Mouse (Mus musculus) neural tube, embryonic 12.5 days (tissue): ENCODE results near the gene Bmp6. TPM values are rescaled to one million over a fixed set of nuclear protein-coding genes. Genes with fewer than 3 reads are reported as not detected.
A peak's percentile ranks its signal among the peaks of the same experiment; 100 is the strongest.

Experiments
- ATAC-seq: fragments of 200-750 bp; cut with Nextera tagmentation; 2 replicates; pipeline ENCODE4 v1.8.0; 2017; ENCODE audit warnings: low read depth, mild to moderate bottlenecking, moderate TSS enrichment, moderate library complexity; ENCODE audit not compliant: low FRiP score
- H3K27ac ChIP-seq: fragments of 300-500 bp; sonication (generic); 2 replicates; pipeline ENCODE4 v1.5.1; 2016
- H3K27me3 ChIP-seq: fragments of 300-500 bp; sonication (generic); replicated peaks from 2 replicates; pipeline ENCODE4 v1.6.1; 2016; ENCODE audit warnings: mild to moderate bottlenecking
- H3K36me3 ChIP-seq: fragments of 300-500 bp; sonication (generic); 2 replicates; pipeline ENCODE4 v1.6.1; 2016; ENCODE audit warnings: mild to moderate bottlenecking
- H3K4me1 ChIP-seq: fragments of 300-500 bp; sonication (generic); 2 replicates; pipeline ENCODE4 v1.6.1; 2016
- H3K4me2 ChIP-seq: fragments of 300-500 bp; sonication (generic); replicated peaks from 2 replicates; pipeline ENCODE4 v1.6.1; 2016; ENCODE audit warnings: mild to moderate bottlenecking
- H3K4me3 ChIP-seq: fragments of 300-500 bp; sonication (generic); 2 replicates; pipeline ENCODE4 v1.5.1; 2016
- H3K9ac ChIP-seq: fragments of 300-500 bp; sonication (generic); 2 replicates; pipeline ENCODE4 v1.6.1; 2016; ENCODE audit warnings: mild to moderate bottlenecking
- H3K9me3 ChIP-seq: fragments of 300-500 bp; sonication (generic); 2 replicates; pipeline ENCODE4 v1.6.1; 2016; ENCODE audit warnings: mild to moderate bottlenecking
- WGBS: fragments of 180-500 bp; shearing (Covaris S2); methylation state at CpG from one replicate; pipeline ENCODE4 v1.1.7; 2016; 5-methylcytosine and 5-hydroxymethylcytosine counted together
- polyA plus RNA-seq: library from polyadenylated mRNA; unstranded; fragments of >200 nt; fragmentation: Nextera tagmentation; extraction: Ambion mirVana; gene quantifications from 2 replicates; pipeline ENCODE4 v1.2.1, GENCODE M21; 2016

Gene Bmp6
- polyA plus RNA-seq, 1 experiment from 2014 or later, result 2.6 TPM

GRCm38 (mm10) chr13:38343202-38343601, 1.7 kb upstream of the Bmp6 start:
- Histone ChIP-seq H3K36me3 (no peaks in the 10 kb centered on the region), H3K27me3 (peaks cover 47% of the 10 kb centered on the region), H3K9ac (no peak overlapping the region), H3K27ac (no peak overlapping the region), H3K4me1 (peaks cover 27% of the 10 kb centered on the region), H3K4me3 (no peak overlapping the region), H3K9me3 (0 out of 2 replicates have a peak, but pooled peaks cover 3% of the 10 kb centered on the region), H3K4me2 (no peak overlapping the region)
- 63% methylated on average over 2 of the region's 2 CpGs for WGBS
- no peak for ATAC-seq

- Histone ChIP-seq H3K27ac (no peak overlapping the region), H3K36me3 (no peaks in the 10 kb centered on the region), H3K4me1 (peaks cover 27% of the 10 kb centered on the region), H3K4me2 (peak overlapping the region; percentile 82), H3K9me3 (no peaks in the 10 kb centered on the region), H3K9ac (peak overlapping the region; percentile 47), H3K4me3 (peak overlapping the region; percentile 39), H3K27me3 (peaks cover 47% of the 10 kb centered on the region)
- peak; percentile 54 for ATAC-seq
- under 1% methylated on average over 32 of the region's 32 CpGs for WGBS
These were observed 519 bp downstream of the Bmp6 start for GRCm38 (mm10) chr13:38345431-38345820.

DNA sequence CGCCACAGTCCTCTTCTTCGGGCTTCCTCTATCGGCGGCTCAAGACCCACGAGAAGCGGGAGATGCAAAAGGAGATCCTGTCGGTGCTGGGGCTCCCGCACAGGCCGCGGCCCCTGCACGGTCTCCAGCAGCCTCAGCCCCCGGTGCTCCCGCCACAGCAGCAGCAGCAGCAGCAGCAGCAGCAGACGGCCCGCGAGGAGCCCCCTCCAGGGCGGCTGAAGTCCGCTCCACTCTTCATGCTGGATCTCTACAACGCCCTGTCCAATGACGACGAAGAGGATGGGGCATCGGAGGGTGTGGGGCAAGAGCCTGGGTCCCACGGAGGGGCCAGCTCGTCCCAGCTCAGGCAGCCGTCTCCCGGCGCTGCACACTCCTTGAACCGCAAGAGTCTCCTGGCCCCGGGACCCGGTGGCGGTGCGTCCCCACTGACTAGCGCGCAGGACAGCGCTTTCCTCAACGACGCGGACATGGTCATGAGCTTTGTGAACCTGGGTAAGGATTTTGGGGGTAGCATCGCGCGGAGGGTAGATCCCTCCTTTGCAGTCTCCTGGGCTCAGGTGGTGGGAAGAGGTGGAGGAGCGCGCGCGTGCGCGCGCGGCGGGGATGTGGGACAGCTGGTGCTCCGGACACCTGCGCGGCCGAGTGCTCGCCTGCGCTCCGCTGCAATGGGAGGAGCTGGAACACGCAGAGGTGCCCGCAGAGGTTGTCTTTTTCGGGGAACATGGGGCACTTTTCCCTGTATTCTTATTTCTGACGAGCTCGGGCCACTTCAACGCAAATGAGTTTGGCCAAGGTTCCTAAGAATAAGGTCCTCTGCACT, 1.4 kb downstream of the Bmp6 start:
- H3K4me2 ChIP-seq, result peak overlapping the region; percentile 82
- WGBS, result under 1% methylated on average over 61 of the region's 63 CpGs
- peak; percentile 18; the same call in 1 of the 2 replicates for ATAC-seq
- H3K9me3 ChIP-seq, result no peaks in the 10 kb centered on the region
- no peak overlapping the region for H3K27ac ChIP-seq
- peak overlapping the region; percentile 39 for H3K4me3 ChIP-seq
- H3K4me1 ChIP-seq, result peaks cover 27% of the 10 kb centered on the region
- H3K27me3 ChIP-seq, result peaks cover 47% of the 10 kb centered on the region
- H3K36me3 ChIP-seq, result no peaks in the 10 kb centered on the region
- H3K9ac ChIP-seq, result peak overlapping the region; percentile 47; the same call in 1 of the 2 replicates

- Histone ChIP-seq H3K4me2 (peak overlapping the region; percentile 82), H3K9me3 (no peaks in the 10 kb centered on the region), H3K27ac (no peak overlapping the region), H3K4me3 (peak overlapping the region; percentile 39), H3K9ac (0 out of 2 replicates have a peak overlapping the region, but pooled peaks have one; percentile 47), H3K4me1 (peaks cover 27% of the 10 kb centered on the region), H3K27me3 (peaks cover 47% of the 10 kb centered on the region), H3K36me3 (no peaks in the 10 kb centered on the region)
- WGBS, result 5% methylated on average over 19 of the region's 19 CpGs
- no peak for ATAC-seq
These were observed 2.3 kb downstream of the Bmp6 start for GRCm38 (mm10) chr13:38347021-38347774.

DNA sequence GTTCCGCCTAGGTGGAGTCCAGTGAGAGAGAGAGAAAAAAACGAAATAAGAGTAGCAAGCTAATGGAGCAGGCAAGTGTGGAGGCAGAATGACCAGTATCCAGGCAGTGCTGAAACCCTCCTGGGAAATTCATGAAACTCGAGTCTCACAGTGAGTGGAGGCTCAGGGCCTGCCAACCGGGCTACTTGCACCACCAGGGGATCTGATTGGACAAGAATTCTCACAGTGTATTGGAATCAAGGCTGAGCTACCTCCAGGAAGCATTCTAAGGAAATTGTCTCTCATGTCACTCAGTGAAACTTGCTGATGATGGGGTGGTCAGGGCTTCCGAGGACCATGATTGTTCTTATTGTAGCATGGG, 2.8 kb downstream of the Bmp6 start:
- H3K4me2 ChIP-seq, result peak overlapping the region; percentile 82; the same call in 1 of the 2 replicates
- no peak overlapping the region for H3K4me3 ChIP-seq

DNA sequence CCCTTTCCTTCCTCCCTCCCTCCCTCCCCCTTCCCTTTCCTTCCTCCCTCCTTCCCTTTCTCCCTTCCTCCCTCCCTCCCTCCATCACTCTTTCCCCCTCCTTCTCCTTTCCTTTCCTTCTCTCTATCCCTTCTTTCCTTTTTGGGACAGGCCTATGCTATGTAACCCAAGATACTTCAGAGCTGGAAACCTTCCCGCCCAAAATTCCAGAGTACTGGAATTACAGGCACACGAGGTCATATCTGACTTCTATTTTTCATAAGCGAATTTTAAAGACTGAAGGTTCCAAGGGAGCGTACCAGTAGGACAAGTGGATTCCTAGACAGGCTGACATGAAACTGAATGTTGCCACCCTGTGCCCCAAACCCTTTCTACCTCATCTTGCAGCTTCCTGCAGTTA, 4.1 kb downstream of the Bmp6 start:
- no peak overlapping the region for H3K27ac ChIP-seq
- H3K9me3 ChIP-seq, result no peaks in the 10 kb centered on the region
- WGBS, result 83% methylated on average over 4 of the region's 4 CpGs
- H3K27me3 ChIP-seq, result peaks cover 42% of the 10 kb centered on the region
- no peaks in the 10 kb centered on the region for H3K36me3 ChIP-seq
- ATAC-seq, result no peak
- peaks cover 27% of the 10 kb centered on the region for H3K4me1 ChIP-seq
- no peak overlapping the region for H3K4me2 ChIP-seq
- no peak overlapping the region for H3K4me3 ChIP-seq
- no peak overlapping the region for H3K9ac ChIP-seq

More for the DNA sequence above, 2.8 kb downstream of the Bmp6 start:
- no peak overlapping the region for H3K9ac ChIP-seq
- peaks cover 47% of the 10 kb centered on the region for H3K27me3 ChIP-seq
- 19% methylated on average over 5 of the region's 5 CpGs for WGBS
- H3K9me3 ChIP-seq, result no peaks in the 10 kb centered on the region
- no peaks in the 10 kb centered on the region for H3K36me3 ChIP-seq
- peaks cover 27% of the 10 kb centered on the region for H3K4me1 ChIP-seq
- ATAC-seq, result no peak
- H3K27ac ChIP-seq, result no peak overlapping the region

GRCm38 (mm10) chr13:38349818-38350217, 4.9 kb downstream of the Bmp6 start:
- Histone ChIP-seq H3K9me3 (no peaks in the 10 kb centered on the region), H3K9ac (no peak overlapping the region), H3K27ac (no peak overlapping the region), H3K27me3 (peaks cover 34% of the 10 kb centered on the region), H3K4me1 (peaks cover 27% of the 10 kb centered on the region), H3K4me3 (no peak overlapping the region), H3K4me2 (no peak overlapping the region), H3K36me3 (no peaks in the 10 kb centered on the region)
- 76% methylated on average over 5 of the region's 5 CpGs for WGBS
- no peak for ATAC-seq

DNA sequence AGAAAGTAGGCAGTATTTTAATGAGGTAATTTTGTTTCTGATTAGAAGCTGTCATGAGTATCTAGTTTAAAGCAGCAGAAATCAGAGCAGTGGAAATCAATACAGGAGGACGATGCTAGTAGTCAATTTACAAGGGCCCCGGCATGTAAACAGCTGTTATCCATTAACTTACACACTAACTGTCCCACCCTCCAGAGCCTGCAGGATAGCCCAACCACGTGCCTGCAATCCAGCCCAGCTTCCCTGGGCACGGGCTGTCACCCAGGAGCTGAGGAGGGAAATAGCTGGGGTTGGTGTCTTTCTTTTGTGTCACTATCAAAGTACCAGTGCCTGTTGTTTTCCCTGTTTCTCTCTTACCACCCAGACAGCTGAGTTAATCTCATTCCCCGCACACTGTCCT, 7.1 kb downstream of the Bmp6 start:
- no peak overlapping the region for H3K4me2 ChIP-seq
- no peaks in the 10 kb centered on the region for H3K36me3 ChIP-seq
- H3K9ac ChIP-seq, result no peak overlapping the region
- no peak overlapping the region for H3K4me3 ChIP-seq
- H3K9me3 ChIP-seq, result no peaks in the 10 kb centered on the region
- H3K4me1 ChIP-seq, result peaks cover 7% of the 10 kb centered on the region; the same call in 1 of the 2 replicates
- no peak for ATAC-seq
- H3K27ac ChIP-seq, result no peak overlapping the region
- 7% methylated on average over 5 of the region's 5 CpGs for WGBS
- H3K27me3 ChIP-seq, result peaks cover 12% of the 10 kb centered on the region

GRCm38 (mm10) chr13:38352986-38353385, 8.1 kb downstream of the Bmp6 start:
- Histone ChIP-seq H3K4me3 (no peak overlapping the region), H3K27ac (no peak overlapping the region), H3K4me2 (no peak overlapping the region), H3K9ac (no peak overlapping the region), H3K36me3 (no peaks in the 10 kb centered on the region), H3K4me1 (no peaks in the 10 kb centered on the region), H3K9me3 (no peaks in the 10 kb centered on the region), H3K27me3 (peaks cover 2% of the 10 kb centered on the region)
- 77% methylated on average over 10 of the region's 10 CpGs for WGBS
- no peak for ATAC-seq

GRCm38 (mm10) chr13:38353420-38354255, 8.7 kb downstream of the Bmp6 start:
- 64% methylated on average over 24 of the region's 24 CpGs for WGBS

DNA sequence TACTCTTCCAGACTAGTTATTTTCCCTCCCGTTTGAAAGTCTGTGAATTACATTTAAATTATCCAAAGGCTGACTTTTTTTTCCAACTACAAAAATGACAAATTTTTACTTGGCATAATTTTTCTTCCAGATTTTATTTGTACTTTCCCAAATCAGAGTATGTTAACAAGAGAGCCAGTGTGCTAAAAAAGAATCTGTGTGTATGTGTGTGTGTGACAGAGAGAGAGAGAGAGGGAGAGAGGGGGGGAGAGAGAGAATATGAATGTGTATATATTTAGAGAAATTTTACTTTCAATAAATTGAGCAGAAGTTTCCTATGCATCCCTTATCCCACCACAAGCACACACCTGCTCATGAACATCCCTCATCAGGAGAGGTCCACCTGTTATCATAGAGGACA, 9.4 kb downstream of the Bmp6 start:
- no peaks in the 10 kb centered on the region for H3K27me3 ChIP-seq
- no peak overlapping the region for H3K9ac ChIP-seq
- H3K4me3 ChIP-seq, result no peak overlapping the region
- no peaks in the 10 kb centered on the region for H3K9me3 ChIP-seq
- no peaks in the 10 kb centered on the region for H3K4me1 ChIP-seq
- ATAC-seq, result no peak
- no peak overlapping the region for H3K27ac ChIP-seq
- H3K36me3 ChIP-seq, result no peaks in the 10 kb centered on the region
- 76% methylated on average over 1 of the region's 1 CpGs for WGBS
- no peak overlapping the region for H3K4me2 ChIP-seq

More at GRCm38 (mm10) chr13:38353420-38354255, 8.7 kb downstream of the Bmp6 start:
- H3K27me3 ChIP-seq, result no peaks in the 10 kb centered on the region; the same call in 1 of the 2 replicates
- no peak overlapping the region for H3K27ac ChIP-seq
- ATAC-seq, result no peak
- no peaks in the 10 kb centered on the region for H3K9me3 ChIP-seq
- no peak overlapping the region for H3K4me2 ChIP-seq
- H3K4me1 ChIP-seq, result no peaks in the 10 kb centered on the region
- H3K4me3 ChIP-seq, result no peak overlapping the region
- no peaks in the 10 kb centered on the region for H3K36me3 ChIP-seq
- H3K9ac ChIP-seq, result no peak overlapping the region

GRCm38 (mm10) chr13:38359045-38359444, 14.1 kb downstream of the Bmp6 start:
- Histone ChIP-seq H3K9me3 (no peaks in the 10 kb centered on the region), H3K36me3 (no peaks in the 10 kb centered on the region), H3K4me3 (no peak overlapping the region), H3K4me2 (no peak overlapping the region), H3K4me1 (no peaks in the 10 kb centered on the region), H3K27ac (no peak overlapping the region), H3K9ac (no peak overlapping the region), H3K27me3 (no peaks in the 10 kb centered on the region)
- 90% methylated on average over 4 of the region's 4 CpGs for WGBS
- ATAC-seq, result no peak
